Mouse (Mus musculus) WW6 (cell line): ENCODE data around the gene Tex26.
A peak's percentile ranks its signal among the peaks of the same experiment; 100 is the strongest.

Source experiments
- DNase-seq: peaks from one replicate; pipeline ENCODE4 v3.0.0-alpha.2; 2013; ENCODE audit warnings: low read depth, low spot score

The Tex26 gene

GRCm38 (mm10) chr5:149439531-149440179, at the start of gene Tex26:
Gene Tex26 (plus strand): TSS chr5:149439660.
- peak; percentile 66 for DNase-seq

GRCm38 (mm10) chr5:149391574-149392375, 47.7 kb upstream of the Tex26 start:
- no peak for DNase-seq

GRCm38 (mm10) chr5:149392420-149392988, 47.0 kb upstream of the Tex26 start:
- DNase-seq: no peak

DNA sequence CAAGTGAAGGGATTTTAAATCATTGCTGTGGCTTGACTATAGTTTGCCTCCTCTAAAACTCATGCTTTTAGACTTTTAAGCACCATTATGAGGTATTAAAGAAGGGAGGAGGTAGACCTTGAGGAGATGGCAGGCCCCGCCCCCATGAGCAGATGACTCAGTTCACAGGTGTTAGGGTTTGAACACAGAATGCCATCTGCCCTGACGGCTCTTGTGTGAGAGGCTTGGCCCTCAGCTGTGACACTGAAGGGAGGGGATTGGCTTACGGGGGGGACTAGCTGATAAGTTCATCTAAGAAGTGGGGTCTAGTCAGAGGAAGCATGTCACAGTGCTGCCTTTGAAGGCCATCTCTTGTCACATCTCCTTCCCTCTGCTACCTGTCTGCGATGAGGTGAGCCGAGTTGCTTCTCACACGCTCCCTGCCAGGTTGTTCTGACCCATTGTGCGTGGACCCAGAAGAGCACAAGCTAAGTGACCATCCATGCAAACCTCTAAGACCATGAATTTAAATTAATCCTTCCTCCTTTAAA, 37.9 kb upstream of the Tex26 start:
- no peak for DNase-seq

DNA sequence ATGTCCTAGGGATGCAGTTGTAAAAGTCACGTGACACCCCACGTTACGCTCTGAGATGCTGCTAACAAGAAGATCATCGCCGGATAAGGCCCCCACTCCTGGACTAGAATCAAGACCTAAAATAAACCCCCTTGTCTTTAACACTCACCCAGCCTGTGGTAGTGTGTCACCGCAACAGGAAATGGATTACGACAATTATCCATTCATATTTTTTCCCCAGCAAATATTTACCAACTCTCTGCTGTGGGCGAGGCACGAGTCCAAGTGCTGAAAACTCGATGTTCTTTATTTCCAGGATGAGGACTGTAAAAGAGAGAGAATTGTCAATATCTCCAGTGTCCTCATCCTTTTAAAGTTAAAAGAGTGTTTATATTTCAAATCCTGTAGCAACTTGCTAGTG, 37.4 kb upstream of the Tex26 start:
- DNase-seq: no peak

- DNase-seq: no peak
Measured at GRCm38 (mm10) chr5:149403386-149403785, 36.1 kb upstream of the Tex26 start.

DNA sequence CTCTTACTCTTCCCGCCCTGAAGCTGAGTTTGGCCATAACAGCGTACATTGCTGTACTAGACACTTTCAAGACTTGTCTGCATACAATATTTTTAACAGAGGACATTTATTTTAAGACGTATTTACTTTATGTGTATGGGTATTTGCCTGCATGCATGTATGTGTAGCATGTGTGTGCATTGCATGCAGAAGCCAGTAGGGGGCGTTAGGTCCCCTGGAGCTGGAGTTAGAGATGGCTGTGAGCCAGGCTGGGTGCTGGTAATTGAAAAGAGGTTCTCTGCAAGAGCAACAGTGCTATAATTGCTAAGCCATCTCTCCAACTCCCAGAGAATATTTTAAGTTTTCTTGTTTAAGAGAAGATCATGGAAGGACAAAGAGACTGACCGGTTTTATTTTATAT, 34.8 kb upstream of the Tex26 start:
- no peak for DNase-seq

- DNase-seq: no peak
Measured at GRCm38 (mm10) chr5:149406791-149407276, 32.6 kb upstream of the Tex26 start.

- DNase-seq: no peak
Measured at GRCm38 (mm10) chr5:149409502-149409901, 30.0 kb upstream of the Tex26 start.

- no peak for DNase-seq
Measured at GRCm38 (mm10) chr5:149411509-149412193, 27.8 kb upstream of the Tex26 start, which contains the start of gene Medag. Gene Medag (plus strand): TSS chr5:149411749.

DNA sequence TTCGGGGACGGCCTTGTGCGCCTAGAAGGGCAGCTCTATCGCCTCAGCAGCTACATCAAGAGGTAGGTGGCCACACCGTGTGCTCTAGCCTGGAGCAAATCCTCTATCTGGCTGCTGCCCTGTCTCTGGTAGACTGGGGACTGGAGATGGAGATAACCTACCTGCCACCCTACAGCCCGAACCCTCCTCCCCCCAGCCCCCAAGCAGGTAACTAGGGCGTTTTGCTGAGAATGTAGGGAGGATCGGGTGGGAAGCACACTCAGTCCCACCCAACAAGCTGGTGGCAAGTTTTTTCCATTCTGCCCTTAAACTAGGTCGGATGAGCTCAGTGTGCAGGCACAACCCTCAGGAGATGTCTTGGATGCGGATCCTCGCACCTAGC, 27.3 kb upstream of the Tex26 start:
- no peak for DNase-seq

DNA sequence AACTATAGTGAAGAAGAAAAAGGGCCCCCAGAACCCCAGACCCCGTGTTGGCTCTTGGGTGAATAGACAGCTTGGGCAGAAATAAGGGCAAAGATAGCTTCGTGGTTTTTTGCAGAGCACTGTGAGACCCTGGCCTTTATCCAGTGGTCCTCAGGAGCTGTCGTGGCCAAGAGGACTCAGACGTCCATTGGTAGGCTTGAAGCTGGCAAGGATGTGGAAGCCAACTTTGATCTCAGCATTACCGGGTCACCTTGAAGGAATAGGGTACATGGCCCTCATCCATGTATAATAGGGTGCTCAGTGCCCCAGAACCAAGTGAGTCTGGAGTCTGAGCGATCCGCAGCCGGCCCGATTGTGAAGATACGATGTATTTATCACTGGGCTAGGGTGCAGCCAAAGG, 26.8 kb upstream of the Tex26 start:
- no peak for DNase-seq

GRCm38 (mm10) chr5:149414369-149415167, 24.9 kb upstream of the Tex26 start:
- no peak for DNase-seq

DNA sequence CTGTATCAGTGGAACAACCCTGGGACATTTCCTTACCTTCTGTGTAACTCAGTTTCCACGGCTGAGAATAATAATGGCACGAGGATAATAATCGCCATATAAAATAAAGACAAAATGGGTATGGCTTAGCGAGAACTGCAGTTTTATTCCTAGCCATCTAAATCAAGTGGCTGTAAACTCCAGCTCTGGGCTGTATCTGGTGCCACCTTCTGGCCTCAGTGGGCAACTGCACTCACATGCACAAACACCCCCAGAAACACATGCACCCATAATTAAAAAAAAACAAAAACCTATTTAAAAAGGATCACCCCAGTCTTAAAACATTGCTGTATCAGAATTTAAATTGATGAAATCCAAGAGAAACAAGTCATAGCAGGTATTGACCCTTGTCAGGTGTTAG, 22.1 kb upstream of the Tex26 start:
- DNase-seq: no peak

- no peak for DNase-seq
Measured at GRCm38 (mm10) chr5:149426525-149426924, 12.9 kb upstream of the Tex26 start.

DNA sequence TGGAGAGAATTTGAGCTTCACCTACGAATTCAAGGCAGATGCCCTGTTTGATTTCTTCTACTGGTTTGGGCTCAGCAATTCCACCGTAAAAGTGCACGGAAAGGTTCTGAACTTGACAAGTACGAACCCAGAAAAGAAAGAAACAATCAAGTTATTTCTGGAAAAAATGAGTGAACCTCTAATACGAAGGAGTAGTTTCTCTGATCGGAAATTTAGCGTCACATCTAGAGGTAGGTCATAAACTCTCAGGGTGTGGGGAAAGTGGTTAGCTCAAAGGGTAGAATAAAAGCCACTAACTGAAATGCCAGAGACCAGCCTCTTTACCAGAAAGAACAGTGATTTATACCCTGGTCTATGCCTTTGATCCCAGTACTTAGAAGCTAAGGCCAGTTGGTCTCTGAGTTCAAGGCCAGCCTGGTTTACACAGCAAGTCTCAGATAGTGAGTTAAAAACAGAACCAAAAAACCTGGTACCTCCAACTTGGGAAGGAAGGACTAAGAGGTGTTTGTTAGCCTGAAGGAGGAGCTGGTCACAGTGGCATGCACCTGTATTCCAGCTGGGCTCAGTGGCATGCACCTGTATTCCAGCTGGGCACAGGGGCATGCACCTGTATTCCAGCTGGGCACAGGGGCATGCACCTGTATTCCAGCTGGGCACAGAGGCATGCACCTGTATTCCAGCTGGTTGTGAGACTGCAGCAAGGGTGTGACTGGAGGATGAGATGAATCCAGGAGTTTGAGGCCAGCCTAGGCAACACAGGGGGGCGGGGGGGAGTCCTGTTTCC, 12.0 kb upstream of the Tex26 start:
- DNase-seq: no peak

GRCm38 (mm10) chr5:149428347-149428746, 11.1 kb upstream of the Tex26 start:
- no peak for DNase-seq

DNA sequence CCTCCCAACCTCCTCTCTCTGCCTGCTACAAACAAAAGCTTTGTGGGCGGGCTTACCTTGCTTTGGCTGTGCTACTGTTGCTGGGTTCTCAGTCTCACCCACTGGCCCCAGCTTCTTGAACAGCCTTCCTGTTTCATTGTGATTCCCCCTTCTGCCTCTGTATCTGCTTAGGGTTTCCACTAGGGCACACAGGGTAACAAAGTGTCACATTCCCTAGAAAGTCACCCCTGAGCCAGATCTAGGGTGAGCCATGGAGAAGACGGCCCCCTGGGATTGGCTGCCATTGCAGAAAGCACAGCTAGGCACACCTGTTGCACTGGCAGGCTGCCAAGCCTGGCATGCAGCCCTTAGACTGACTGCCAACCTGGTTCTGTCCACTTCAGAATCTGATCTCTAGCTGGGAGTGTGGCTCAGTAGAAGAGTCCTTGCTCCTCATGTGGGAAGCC, 10.6 kb upstream of the Tex26 start:
- DNase-seq: no peak

DNA sequence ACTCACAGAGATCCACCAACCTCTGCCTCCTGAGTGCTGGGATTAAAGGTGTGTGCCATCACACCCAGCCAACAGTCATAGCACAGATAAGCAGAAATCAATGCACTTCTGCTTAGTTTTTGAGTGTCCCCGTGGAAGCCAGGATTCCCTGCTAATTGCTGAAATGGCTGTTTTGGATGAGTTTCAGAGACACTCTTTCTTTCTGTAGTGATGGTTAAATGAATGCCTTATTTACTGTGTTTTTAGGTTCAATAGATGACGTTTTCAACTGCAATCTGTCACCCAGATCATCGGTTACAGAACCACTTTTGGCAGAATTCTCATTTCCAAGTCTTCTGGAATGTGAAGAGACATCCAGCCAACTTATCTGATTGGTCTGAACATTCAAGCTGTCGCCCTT, 9.9 kb upstream of the Tex26 start:
- DNase-seq: no peak

DNA sequence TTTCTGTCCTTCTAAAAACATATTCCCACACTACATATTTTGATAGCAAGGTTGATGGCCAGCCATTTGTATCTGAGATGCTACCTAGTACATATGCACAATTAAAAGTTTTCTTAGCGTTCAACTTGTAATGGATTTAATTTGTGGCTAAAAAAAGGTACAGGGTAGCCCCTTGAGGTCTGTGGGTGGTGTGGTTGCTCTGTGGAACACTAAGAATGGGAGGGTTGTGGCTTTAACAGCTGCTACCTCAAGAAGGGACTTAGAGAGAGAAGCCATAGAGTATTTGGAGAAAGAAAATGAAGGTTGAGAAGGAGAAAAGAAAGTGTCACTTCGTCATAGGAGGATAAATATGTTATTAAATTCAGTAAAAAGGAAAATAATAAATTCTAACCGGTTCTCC, 8.5 kb upstream of the Tex26 start:
- no peak for DNase-seq
